Mouse (Mus musculus): ENCODE measurements at regions not wholly inside any gene's neighbourhood (a gene's known extent, or its start where the extent isn't known, plus 50 kb on each side); places are given as distances from the start of the nearest gene placed in this dataset.

GRCm38 (mm10) chr12:46138646-46139045, 680.1 kb downstream of the Nova1 start:
- no peak for DNase-seq (ENCODE audit: low read depth, low spot score)

GRCm38 (mm10) chr12:46125867-46126266, 692.9 kb downstream of the Nova1 start:
- DNase-seq (ENCODE audit: low read depth, low spot score), result no peak

GRCm38 (mm10) chr12:46111352-46111751, 707.4 kb downstream of the Nova1 start:
- no peak for DNase-seq (ENCODE audit: low read depth, low spot score)

- no peak for DNase-seq (ENCODE audit: low read depth, low spot score)
These were observed 735.4 kb downstream of the Nova1 start for GRCm38 (mm10) chr12:46083356-46083755.

GRCm38 (mm10) chr12:46075789-46076217, 742.9 kb downstream of the Nova1 start:
- DNase-seq (ENCODE audit: low read depth, low spot score), result no peak

GRCm38 (mm10) chr12:46075355-46075754, 743.4 kb downstream of the Nova1 start:
- DNase-seq (ENCODE audit: low read depth, low spot score), result no peak

GRCm38 (mm10) chr12:46066896-46067295, 751.8 kb downstream of the Nova1 start:
- DNase-seq (ENCODE audit: low read depth, low spot score), result no peak

GRCm38 (mm10) chr12:46040626-46041025, 778.1 kb downstream of the Nova1 start:
- no peak for DNase-seq (ENCODE audit: low read depth, low spot score)

GRCm38 (mm10) chr12:46040216-46040615, 778.5 kb downstream of the Nova1 start:
- no peak for DNase-seq (ENCODE audit: low read depth, low spot score)

- no peak for DNase-seq (ENCODE audit: low read depth, low spot score)
These were observed 782.1 kb downstream of the Nova1 start for GRCm38 (mm10) chr12:46036540-46037094.

GRCm38 (mm10) chr12:46025266-46025665, 793.5 kb downstream of the Nova1 start:
- DNase-seq (ENCODE audit: low read depth, low spot score), result no peak

GRCm38 (mm10) chr12:46021546-46021910, 797.2 kb downstream of the Nova1 start:
- no peak for DNase-seq (ENCODE audit: low read depth, low spot score)

GRCm38 (mm10) chr12:46020835-46021545, 797.7 kb downstream of the Nova1 start:
- DNase-seq (ENCODE audit: low read depth, low spot score), result no peak

- no peak for DNase-seq (ENCODE audit: low read depth, low spot score)
These were observed 840.9 kb downstream of the Nova1 start for GRCm38 (mm10) chr12:45977691-45978414.

- DNase-seq (ENCODE audit: low read depth, low spot score), result no peak
These were observed 842.9 kb downstream of the Nova1 start for GRCm38 (mm10) chr12:45975780-45976179.

- no peak for DNase-seq (ENCODE audit: low read depth, low spot score)
These were observed 848.3 kb downstream of the Nova1 start for GRCm38 (mm10) chr12:45970472-45970871.

- DNase-seq (ENCODE audit: low read depth, low spot score), result no peak
These were observed 848.8 kb downstream of the Nova1 start for GRCm38 (mm10) chr12:45969881-45970280.

GRCm38 (mm10) chr12:45946918-45947317, 871.8 kb downstream of the Nova1 start:
- DNase-seq (ENCODE audit: low read depth, low spot score), result no peak

GRCm38 (mm10) chr12:45944464-45944863, 870.0 kb upstream of the Stxbp6 start:
- no peak for DNase-seq (ENCODE audit: low read depth, low spot score)

- no peak for DNase-seq (ENCODE audit: low read depth, low spot score)
These were observed 867.9 kb upstream of the Stxbp6 start for GRCm38 (mm10) chr12:45942402-45942801.

GRCm38 (mm10) chr12:45933388-45933787, 858.9 kb upstream of the Stxbp6 start:
- no peak for DNase-seq (ENCODE audit: low read depth, low spot score)

- no peak for DNase-seq (ENCODE audit: low read depth, low spot score)
These were observed 857.7 kb upstream of the Stxbp6 start for GRCm38 (mm10) chr12:45932251-45932650.

- DNase-seq (ENCODE audit: low read depth, low spot score), result peak; percentile 26
These were observed 855.2 kb upstream of the Stxbp6 start for GRCm38 (mm10) chr12:45929760-45930150.

All from forelimb bud, embryonic 11.5 days (tissue).